Mouse (Mus musculus): Measurements from ENCODE around the gene Glipr1l3.

- TF ChIP-seq CTCF (IDR thresholded peaks at IDR 0.05; ENCODE audit: extremely low read depth, insufficient read length, insufficient replicate concordance, low read depth, low read length), result no peak
- TF ChIP-seq POLR2A (IDR thresholded peaks at IDR 0.05; ENCODE audit: low read depth, low read length), result no peak
Observed at GRCm38 (mm10) chr10:112132194-112132593, 27.9 kb downstream of the Glipr1l3 start.

Data from small intestine, adult 2 months (tissue).